ENCODE assay signal across 14 mouse cellular contexts in the genomic region with DNA sequence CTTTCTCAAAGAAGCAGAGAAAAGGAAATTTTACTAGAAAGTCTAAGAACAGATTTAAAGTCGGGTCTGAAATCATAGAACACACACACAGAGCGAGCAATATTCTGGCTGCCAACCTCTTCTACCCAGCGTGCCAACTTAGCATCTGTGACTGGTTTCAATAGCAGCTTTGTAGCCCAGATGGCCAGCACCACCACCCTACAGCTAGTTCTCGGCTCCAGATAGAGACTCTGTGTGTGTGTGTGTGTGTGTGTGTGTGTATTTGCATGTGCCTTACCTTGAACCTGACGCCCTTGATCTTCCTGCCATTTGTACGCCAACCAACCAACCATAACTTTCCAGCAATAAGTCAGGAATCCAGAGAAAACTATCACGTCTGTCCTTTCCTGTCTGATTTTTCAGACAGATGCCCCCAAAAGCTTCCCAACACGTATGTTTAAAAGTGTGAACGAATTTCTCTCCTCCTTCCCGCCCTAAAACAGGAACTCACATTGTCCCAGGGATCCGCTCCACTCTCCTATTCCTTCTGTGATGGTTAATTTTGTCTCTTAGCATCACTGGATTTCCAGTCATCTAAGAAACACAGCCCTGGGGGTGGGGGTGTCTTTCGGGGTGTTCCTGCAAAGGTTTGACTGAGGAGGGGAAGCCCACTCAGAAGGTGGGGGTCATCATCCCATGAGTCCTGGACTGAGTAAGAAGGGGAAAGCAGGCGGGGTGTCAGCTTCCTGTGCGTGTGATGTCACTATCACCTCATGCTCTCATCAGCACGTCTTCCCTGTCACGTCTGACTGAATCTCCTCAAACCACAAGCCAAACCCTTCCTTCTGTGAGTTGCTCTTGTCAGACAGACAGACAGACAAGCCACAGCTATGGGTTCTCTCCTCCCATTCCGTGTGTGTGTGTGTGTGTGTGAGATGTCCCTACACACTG. TPM values are rescaled to one million over a fixed set of nuclear protein-coding genes. Genes with fewer than 3 reads are reported as not detected.
A peak's percentile ranks its signal among the peaks of the same experiment; 100 is the strongest.
DNase-seq lines count a peak whose midpoint lies in the region; ATAC-seq lines count a peak whose summit lies in the region.
"Had no signal": no experiment of that assay in that cellular context is flagged by ENCODE, and none has a peak within 500 bp of the region (broad histone marks: within the 10 kb centered on the region; RNA-seq: fewer than 3 reads in every experiment).

No protein-coding gene starts in this region.

- intact Hi-C loops in heart, postnatal 36 days (cut with DNase I) = no loop called here

- no peak overlapping the region for H3K9ac ChIP-seq in intestine, embryonic 14.5 days (ENCODE audit: low read length)
- no peak overlapping the region for H3K9ac ChIP-seq in intestine, embryonic 16.5 days (ENCODE audit: low read depth, low read length)
- H3K9ac ChIP-seq: limb, embryonic 15.5 days; midbrain, embryonic 13.5 days had no signal

- WGBS in intestine, embryonic 14.5 days = 88% methylated on average over 17 of the region's 17 CpGs
- 91% methylated on average over 17 of the region's 17 CpGs for WGBS in intestine, embryonic 16.5 days

- no peak overlapping the region for H3K4me2 ChIP-seq in intestine, embryonic 14.5 days (ENCODE audit: low read length)
- H3K4me2 ChIP-seq in intestine, embryonic 16.5 days (ENCODE audit: low read depth, low read length) = no peak overlapping the region
- H3K4me2 ChIP-seq: limb, embryonic 15.5 days; midbrain, embryonic 13.5 days had no signal

- H3K4me1 ChIP-seq in intestine, embryonic 14.5 days (replicated peaks; ENCODE audit: control insufficient read depth, insufficient read depth, low read length) = peaks cover 18% of the 10 kb centered on the region; the same call in 1 of the 2 replicates
- H3K4me1 ChIP-seq in intestine, embryonic 16.5 days (ENCODE audit: control insufficient read depth, insufficient read depth, low read length) = peaks cover 17% of the 10 kb centered on the region

- no peaks in the 10 kb centered on the region for H3K9me3 ChIP-seq in intestine, embryonic 14.5 days (ENCODE audit: control insufficient read depth, low read length)
- no peaks in the 10 kb centered on the region for H3K9me3 ChIP-seq in intestine, embryonic 16.5 days (ENCODE audit: control insufficient read depth, low read length)
- H3K9me3 ChIP-seq: limb, embryonic 15.5 days; midbrain, embryonic 13.5 days had no signal

- no peak overlapping the region for H3K4me3 ChIP-seq in intestine, embryonic 14.5 days (ENCODE audit: low read depth, low read length)
- no peak overlapping the region for H3K4me3 ChIP-seq in intestine, embryonic 16.5 days (ENCODE audit: low read length)
- H3K4me3 ChIP-seq: erythroblast, embryonic 14.5 days; limb, embryonic 15.5 days; midbrain, embryonic 13.5 days had no signal

- no peak for ATAC-seq in intestine, embryonic 14.5 days (replicated peaks; ENCODE audit: low FRiP score, low TSS enrichment, low read depth)
- no peak for ATAC-seq in intestine, embryonic 16.5 days
- ATAC-seq: midbrain, embryonic 13.5 days had no signal

- peak; percentile 25 for DNase-seq in intestine, embryonic 14.5 days (ENCODE audit: low spot score)
- peak; percentile 84 to 88 for DNase-seq in cerebellum, postnatal 25 days
- DNase-seq in layer of hippocampus, adult 9-11 months = peak; percentile 93
- peak; percentile 55 for DNase-seq in right cerebral cortex, postnatal 14 days
- no peak for DNase-seq in ovary, postnatal 36 days (ENCODE audit: low spot score)
- DNase-seq in heart, postnatal 36 days = no peak
- DNase-seq in adrenal gland, adult 18-20 months (ENCODE audit: low spot score in 2 of 2) = no peak
- DNase-seq: adrenal gland, postnatal 36 days had no signal

- H3K36me3 ChIP-seq in intestine, embryonic 14.5 days (ENCODE audit: control insufficient read depth, insufficient read depth, low read length) = no peaks in the 10 kb centered on the region
- no peaks in the 10 kb centered on the region for H3K36me3 ChIP-seq in intestine, embryonic 16.5 days (ENCODE audit: control insufficient read depth, insufficient read depth, low read length)
- H3K36me3 ChIP-seq: limb, embryonic 15.5 days; midbrain, embryonic 13.5 days had no signal

- 0 out of 2 replicates have a peak, but pooled peaks cover 5% of the 10 kb centered on the region for H3K27me3 ChIP-seq in intestine, embryonic 14.5 days (replicated peaks; ENCODE audit: control insufficient read depth, insufficient read depth, low read length)
- H3K27me3 ChIP-seq in intestine, embryonic 16.5 days (replicated peaks; ENCODE audit: control insufficient read depth, insufficient read depth, low read length) = no peaks in the 10 kb centered on the region

- no peak overlapping the region for H3K27ac ChIP-seq in intestine, embryonic 14.5 days (ENCODE audit: low read depth)
- no peak overlapping the region for H3K27ac ChIP-seq in intestine, embryonic 16.5 days (ENCODE audit: low read length)
- H3K27ac ChIP-seq: limb, embryonic 15.5 days; midbrain, embryonic 13.5 days had no signal

RNA-seq across cellular contexts. Expression of gene E330009J07Rik, which starts 3.3 kb away (rescaled TPM):
- 10.1 and 10.3 TPM in 2 replicates for polyA plus RNA-seq in intestine, embryonic 14.5 days (2014; fragmentation: Nextera tagmentation; extraction: Ambion mirVana)
- 6.0 and 6.2 TPM in 2 replicates for polyA plus RNA-seq in intestine, embryonic 16.5 days (2015; fragmentation: Nextera tagmentation; extraction: Ambion mirVana)
- total RNA-seq in heart, postnatal 36 days (2021) = 1 to 10 TPM; 3.6 to 4.1 TPM
- 10 to 100 TPM in 1 of 2 experiments, 1 to 10 TPM in 1; 9.9 to 14.9 TPM for total RNA-seq in adrenal gland, adult 18-20 months (2021)
- polyA plus RNA-seq: erythroblast, embryonic 14.5 days had no signal

RNA-seq across cellular contexts. Expression of gene Wee2, which starts 6.3 kb away (rescaled TPM):
- not detected in 2 replicates for polyA plus RNA-seq in intestine, embryonic 14.5 days (2014; fragmentation: Nextera tagmentation; extraction: Ambion mirVana)
- 0.07 TPM in 1 of 2 replicates, not detected in the other for polyA plus RNA-seq in intestine, embryonic 16.5 days (2015; fragmentation: Nextera tagmentation; extraction: Ambion mirVana)
- total RNA-seq in heart, postnatal 36 days (2021) = not detected
- total RNA-seq in adrenal gland, adult 18-20 months (2021) = not detected
- total RNA-seq: adrenal gland, postnatal 36 days; hematopoietic stem cell, adult 5-6 weeks had no signal
- polyA plus RNA-seq: erythroblast, embryonic 14.5 days; limb, embryonic 15.5 days; spleen, adult 2 months had no signal

RNA-seq across cellular contexts. Expression of gene Ssbp1, which starts 38.5 kb away (rescaled TPM):
- polyA plus RNA-seq in intestine, embryonic 14.5 days (2014; fragmentation: Nextera tagmentation; extraction: Ambion mirVana) = 152 and 163 TPM in 2 replicates
- 128 and 135 TPM in 2 replicates for polyA plus RNA-seq in intestine, embryonic 16.5 days (2015; fragmentation: Nextera tagmentation; extraction: Ambion mirVana)
- total RNA-seq in heart, postnatal 36 days (2021) = 10 to 100 TPM; 35.6 to 38.0 TPM
- 10 to 100 TPM; 37.7 to 42.4 TPM for total RNA-seq in adrenal gland, adult 18-20 months (2021)

RNA-seq across cellular contexts. Expression of gene Tas2r137, which starts 58.4 kb away (rescaled TPM):
- polyA plus RNA-seq in intestine, embryonic 14.5 days (2014; fragmentation: Nextera tagmentation; extraction: Ambion mirVana) = not detected in 2 replicates
- polyA plus RNA-seq in intestine, embryonic 16.5 days (2015; fragmentation: Nextera tagmentation; extraction: Ambion mirVana) = not detected in 2 replicates
- not detected for total RNA-seq in heart, postnatal 36 days (2021)
- total RNA-seq in adrenal gland, adult 18-20 months (2021) = not detected
- total RNA-seq: adrenal gland, postnatal 36 days; hematopoietic stem cell, adult 5-6 weeks had no signal
- polyA plus RNA-seq: erythroblast, embryonic 14.5 days; limb, embryonic 15.5 days; spleen, adult 2 months had no signal

Comparison
In these comparisons a context has a peak if more than half of its experiments do, and no peak if none do; other contexts are left out.
1. DNase-seq: peak in intestine, embryonic 14.5 days (single experiment), cerebellum, postnatal 25 days (2 of 2), layer of hippocampus, adult 9-11 months (single experiment) and right cerebral cortex, postnatal 14 days (single experiment); none in ovary, postnatal 36 days (single experiment), heart, postnatal 36 days (0 of 2) and adrenal gland, adult 18-20 months (0 of 2).